Mouse (Mus musculus) kidney, adult 2 months (tissue): ENCODE measurements at regions not wholly inside any gene's neighbourhood (a gene's known extent, or its start where the extent isn't known, plus 50 kb on each side); places are given as distances from the start of the nearest gene placed in this dataset.

ENCODE experiments used
- CTCF ChIP-seq: fragments of 200-500 bp; conservative IDR thresholded peaks from 2 replicates; pipeline ENCODE4 v1.5.1; 2011; ENCODE audit warnings: low read depth, mild to moderate bottlenecking, control low read depth, low read length, moderate library complexity, mixed read lengths; ENCODE audit not compliant: insufficient read depth, insufficient read length
- POLR2A ChIP-seq: fragments of 200-500 bp; IDR thresholded peaks from one replicate; pipeline ENCODE4 v1.6.1; 2011; ENCODE audit warnings: low read depth, low read length, control low read depth

DNA sequence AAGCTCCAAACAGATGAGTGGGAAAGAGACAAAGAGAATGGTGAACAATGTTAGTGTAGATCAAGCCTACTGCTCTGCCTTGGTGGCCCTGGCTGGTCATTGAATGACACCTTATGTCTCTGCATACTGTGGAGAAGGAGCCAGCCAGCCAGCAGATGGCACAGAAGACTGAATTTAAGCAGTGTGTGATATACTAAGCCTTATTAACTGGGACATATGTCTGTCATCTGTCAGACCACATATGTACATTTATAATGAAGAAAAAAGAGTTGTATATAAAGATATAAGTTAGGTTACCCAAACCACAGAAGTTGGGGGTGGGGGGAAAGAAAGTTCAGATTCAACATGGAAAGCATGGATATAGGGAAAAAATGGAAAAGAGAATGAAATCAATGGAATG is 106.7 kb upstream of the Dpp10 start:
- TF ChIP-seq CTCF (no peak), POLR2A (no peak)
